Mouse (Mus musculus) heart, embryonic 10.5 days (tissue): ENCODE results near the gene Rnf130. TPM values are rescaled to one million over a fixed set of nuclear protein-coding genes. Genes with fewer than 3 reads are reported as not detected.
A peak's percentile ranks its signal among the peaks of the same experiment; 100 is the strongest.

ENCODE experiments used
- DNase-seq: peaks from one replicate; pipeline ENCODE4 v3.0.0-alpha.2; 2017; ENCODE audit warnings: low spot score
- H3K27ac ChIP-seq: fragments of 300-500 bp; sonication (generic); 2 replicates; pipeline ENCODE4 v1.5.1; 2016; ENCODE audit warnings: mild to moderate bottlenecking
- H3K27me3 ChIP-seq: fragments of 300-500 bp; sonication (generic); 2 replicates; pipeline ENCODE4 v1.6.1; 2016; ENCODE audit warnings: mild to moderate bottlenecking; ENCODE audit not compliant: poor library complexity, insufficient read depth, severe bottlenecking
- H3K36me3 ChIP-seq: fragments of 300-500 bp; sonication (generic); 2 replicates; pipeline ENCODE4 v1.6.1; 2016; ENCODE audit warnings: mild to moderate bottlenecking, moderate library complexity
- H3K4me1 ChIP-seq: fragments of 300-500 bp; sonication (generic); 2 replicates; pipeline ENCODE4 v1.6.1; 2016; ENCODE audit warnings: mild to moderate bottlenecking
- H3K4me3 ChIP-seq: fragments of 300-500 bp; sonication (generic); 2 replicates; pipeline ENCODE4 v1.5.1; 2016; ENCODE audit warnings: mild to moderate bottlenecking, moderate library complexity
- H3K9me3 ChIP-seq: fragments of 300-500 bp; sonication (generic); 2 replicates; pipeline ENCODE4 v1.6.1; 2016; ENCODE audit warnings: mild to moderate bottlenecking, moderate library complexity
- WGBS: fragments of 180-500 bp; shearing (Covaris S2); methylation state at CpG from one replicate; pipeline ENCODE4 v1.1.7; 2016; 5-methylcytosine and 5-hydroxymethylcytosine counted together
- polyA plus RNA-seq: library from polyadenylated mRNA; unstranded; fragments of >200 nt; fragmentation: Nextera tagmentation; extraction: Ambion mirVana; gene quantifications from 2 replicates; pipeline ENCODE4 v1.2.1, GENCODE M21; 2016

The Rnf130 gene
- polyA plus RNA-seq, 1 experiment from 2014 or later: 31.6 TPM

DNA sequence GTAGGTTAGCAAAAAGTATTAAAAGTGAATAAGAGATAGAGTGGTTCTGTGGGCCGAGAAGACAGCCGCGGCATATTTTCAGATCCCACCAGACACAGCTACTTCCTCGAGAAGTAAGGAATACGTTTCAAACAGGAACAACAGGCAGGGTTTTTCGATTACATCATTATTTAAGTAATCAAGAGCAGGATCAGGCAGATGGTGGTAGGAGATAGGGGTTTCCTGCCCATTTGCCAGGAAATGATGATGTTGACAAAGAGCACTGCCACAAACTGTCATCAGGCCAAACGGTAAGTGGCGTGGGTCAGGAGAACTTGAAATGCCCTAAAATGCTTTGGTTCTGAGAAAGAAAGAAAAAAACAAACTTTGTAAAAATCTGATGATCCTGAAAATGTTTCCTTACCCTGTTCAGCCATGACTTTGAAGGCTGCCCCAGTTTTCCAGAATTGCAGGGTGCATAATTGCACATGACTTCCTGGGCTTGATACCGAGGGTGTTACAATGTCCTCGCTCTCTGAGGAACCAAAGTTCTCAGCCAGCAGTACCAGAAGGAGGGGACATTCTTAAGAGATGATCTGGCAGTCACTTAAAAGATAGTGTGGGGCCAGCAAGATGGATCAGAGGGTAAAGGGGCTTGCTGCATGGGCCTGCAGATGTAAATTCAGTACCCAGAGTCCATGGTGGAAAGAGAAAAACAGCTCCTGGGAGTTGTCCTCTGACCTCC, 109.2 kb downstream of the Rnf130 start:
- Histone ChIP-seq H3K27ac (no peak overlapping the region), H3K36me3 (peaks cover 33% of the 10 kb centered on the region), H3K4me1 (peaks cover 34% of the 10 kb centered on the region), H3K27me3 (no peaks in the 10 kb centered on the region), H3K4me3 (no peak overlapping the region), H3K9me3 (no peaks in the 10 kb centered on the region)
- no peak for DNase-seq
- WGBS: 57% methylated on average over 10 of the region's 10 CpGs

DNA sequence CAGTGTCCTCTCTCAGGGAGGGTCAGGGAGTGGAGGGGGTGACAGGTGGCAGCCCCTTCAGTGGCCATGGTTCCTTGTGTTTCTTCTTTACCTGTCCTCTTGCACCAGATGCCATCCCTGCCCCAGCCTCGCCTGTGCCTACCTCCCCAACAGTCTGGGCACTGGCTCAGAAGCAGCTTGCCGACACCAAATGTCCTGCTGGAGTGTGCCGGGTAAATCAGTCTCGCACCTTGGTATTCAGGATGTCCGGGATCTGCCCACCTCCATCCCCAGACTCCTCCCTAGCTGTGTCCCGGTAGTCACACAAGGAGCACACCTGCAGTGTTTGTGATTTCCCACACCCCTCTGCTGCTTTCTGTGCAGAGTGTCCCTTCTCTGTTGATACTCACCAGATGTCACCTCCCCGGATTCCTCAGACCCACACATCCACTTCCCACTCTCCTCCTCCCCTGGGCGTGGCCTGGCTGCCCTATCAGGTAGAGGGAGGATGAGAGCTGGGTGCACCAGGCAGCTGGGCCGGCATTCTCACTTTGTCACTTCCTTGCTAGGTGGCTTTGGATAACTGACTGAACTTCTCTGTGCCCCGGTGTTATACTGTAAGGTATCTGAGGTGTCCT, 113.2 kb downstream of the Rnf130 start:
- Histone ChIP-seq H3K36me3 (peaks cover 71% of the 10 kb centered on the region), H3K27ac (no peak overlapping the region), H3K4me3 (no peak overlapping the region), H3K9me3 (no peaks in the 10 kb centered on the region), H3K4me1 (peaks cover 9% of the 10 kb centered on the region; the same call in 1 of the 2 replicates), H3K27me3 (no peaks in the 10 kb centered on the region)
- no peak for DNase-seq
- WGBS: 45% methylated on average over 10 of the region's 10 CpGs

DNA sequence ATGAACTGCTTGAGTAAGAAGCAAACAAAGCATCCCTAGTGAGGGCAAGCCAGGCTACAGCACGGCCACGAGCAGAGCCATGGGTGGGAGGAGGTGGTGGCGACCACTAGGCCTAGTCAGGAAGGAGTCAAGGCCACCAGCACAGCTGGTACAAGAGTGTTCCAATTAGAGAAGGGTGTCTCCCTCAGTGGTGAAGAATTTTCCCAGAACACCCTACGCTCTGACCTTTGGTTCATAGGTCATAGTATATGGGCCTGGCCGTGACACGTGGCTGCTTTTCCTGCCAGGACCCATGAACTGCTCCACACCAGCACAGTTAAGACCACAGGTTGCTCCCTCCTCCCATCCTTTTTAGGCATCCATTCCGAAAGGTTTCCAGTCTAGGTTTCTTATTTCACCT, 114.4 kb downstream of the Rnf130 start:
- no peak for DNase-seq
- peaks cover 3% of the 10 kb centered on the region; the same call in 1 of the 2 replicates for H3K4me1 ChIP-seq
- WGBS: 78% methylated on average over 7 of the region's 7 CpGs
- H3K9me3 ChIP-seq: no peaks in the 10 kb centered on the region
- H3K27ac ChIP-seq: no peak overlapping the region
- H3K4me3 ChIP-seq: no peak overlapping the region
- H3K36me3 ChIP-seq: peaks cover 81% of the 10 kb centered on the region
- no peaks in the 10 kb centered on the region for H3K27me3 ChIP-seq

- WGBS: 85% methylated on average over 3 of the region's 3 CpGs
- Histone ChIP-seq H3K36me3 (peaks cover 85% of the 10 kb centered on the region), H3K27me3 (no peaks in the 10 kb centered on the region)
These were observed 120.4 kb downstream of the Rnf130 start for GRCm38 (mm10) chr11:50145529-50145928.

GRCm38 (mm10) chr11:50146121-50146520, 121.0 kb downstream of the Rnf130 start:
- 95% methylated on average over 13 of the region's 13 CpGs for WGBS
- Histone ChIP-seq H3K27ac (no peak overlapping the region), H3K36me3 (peaks cover 85% of the 10 kb centered on the region), H3K4me1 (peaks cover 11% of the 10 kb centered on the region), H3K9me3 (no peaks in the 10 kb centered on the region), H3K4me3 (no peak overlapping the region), H3K27me3 (no peaks in the 10 kb centered on the region)
- DNase-seq: no peak

More at GRCm38 (mm10) chr11:50145529-50145928, 120.4 kb downstream of the Rnf130 start:
- H3K4me1 ChIP-seq: peaks cover 11% of the 10 kb centered on the region
- no peak for DNase-seq
- H3K9me3 ChIP-seq: no peaks in the 10 kb centered on the region
- no peak overlapping the region for H3K27ac ChIP-seq
- H3K4me3 ChIP-seq: no peak overlapping the region

- H3K4me1 ChIP-seq: peaks cover 11% of the 10 kb centered on the region
- no peaks in the 10 kb centered on the region for H3K27me3 ChIP-seq
- DNase-seq: no peak
- H3K36me3 ChIP-seq: peaks cover 86% of the 10 kb centered on the region
- peak overlapping the region; percentile 43; the same call in 1 of the 2 replicates for H3K27ac ChIP-seq
- WGBS: 62% methylated on average over 9 of the region's 9 CpGs
- no peaks in the 10 kb centered on the region for H3K9me3 ChIP-seq
- H3K4me3 ChIP-seq: no peak overlapping the region
These were observed 122.3 kb downstream of the Rnf130 start for GRCm38 (mm10) chr11:50147267-50147957.

DNA sequence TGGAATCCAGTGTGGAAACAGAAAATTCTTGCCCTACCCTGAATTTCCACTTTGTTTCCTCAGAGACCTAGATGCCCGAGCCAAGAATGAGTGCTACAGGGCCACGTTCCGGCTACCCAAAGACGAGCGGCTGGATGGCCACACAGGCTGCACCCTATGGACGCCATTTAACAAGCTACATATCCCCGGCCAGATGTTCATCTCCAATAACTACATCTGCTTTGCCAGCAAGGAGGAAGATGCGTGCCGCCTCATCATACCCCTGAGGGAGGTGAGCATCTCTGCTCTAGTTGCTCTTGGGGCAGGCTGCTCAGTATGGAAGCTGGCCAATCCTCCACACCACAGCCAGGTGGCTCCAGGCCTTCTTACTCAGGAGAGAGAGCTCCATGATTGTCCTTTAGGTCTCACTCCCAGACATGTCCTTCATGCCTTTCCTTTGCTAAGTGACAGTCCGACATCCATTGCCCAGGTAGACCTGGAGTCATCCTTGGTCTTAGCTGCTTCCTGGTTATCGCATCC, 122.9 kb downstream of the Rnf130 start:
- H3K4me3 ChIP-seq: no peak overlapping the region
- peak overlapping the region; percentile 43; the same call in 1 of the 2 replicates for H3K27ac ChIP-seq
- H3K36me3 ChIP-seq: peaks cover 86% of the 10 kb centered on the region

DNA sequence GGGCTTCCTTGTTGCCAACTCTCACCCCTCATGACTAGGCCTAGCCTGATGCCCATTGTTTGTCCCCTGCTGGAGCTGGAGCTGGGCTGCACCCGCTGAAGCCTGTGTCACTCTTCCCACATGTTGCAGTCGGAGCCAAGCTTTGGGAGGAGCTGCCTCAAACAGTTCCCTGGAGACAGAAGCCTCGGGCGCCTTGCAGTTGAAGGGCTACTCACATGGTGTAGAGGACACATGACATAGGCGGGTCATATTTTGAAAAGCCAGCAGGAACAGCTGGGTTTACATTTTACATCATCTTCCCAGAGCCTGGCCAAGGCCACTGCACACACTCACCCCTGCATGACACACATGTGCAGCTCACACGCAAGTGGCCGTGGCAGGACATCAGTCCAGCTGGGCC, 124.1 kb downstream of the Rnf130 start:
- DNase-seq: no peak
- H3K9me3 ChIP-seq: no peaks in the 10 kb centered on the region
- H3K4me3 ChIP-seq: no peak overlapping the region
- peaks cover 17% of the 10 kb centered on the region for H3K4me1 ChIP-seq
- no peak overlapping the region for H3K27ac ChIP-seq
- WGBS: 86% methylated on average over 7 of the region's 7 CpGs
- no peaks in the 10 kb centered on the region for H3K27me3 ChIP-seq
- peaks cover 87% of the 10 kb centered on the region for H3K36me3 ChIP-seq

More for the DNA sequence above, 122.9 kb downstream of the Rnf130 start:
- Histone ChIP-seq H3K27me3 (no peaks in the 10 kb centered on the region), H3K4me1 (peaks cover 11% of the 10 kb centered on the region), H3K9me3 (no peaks in the 10 kb centered on the region)
- 91% methylated on average over 11 of the region's 11 CpGs for WGBS
- no peak for DNase-seq

GRCm38 (mm10) chr11:50149603-50150150, 124.5 kb downstream of the Rnf130 start:
- peaks cover 89% of the 10 kb centered on the region for H3K36me3 ChIP-seq
- H3K4me1 ChIP-seq: peaks cover 19% of the 10 kb centered on the region
- DNase-seq: no peak
- H3K27me3 ChIP-seq: no peaks in the 10 kb centered on the region
- no peaks in the 10 kb centered on the region for H3K9me3 ChIP-seq
- H3K4me3 ChIP-seq: no peak overlapping the region
- H3K27ac ChIP-seq: no peak overlapping the region
- WGBS: 78% methylated on average over 9 of the region's 9 CpGs

- 85% methylated on average over 3 of the region's 3 CpGs for WGBS
- Histone ChIP-seq H3K4me3 (no peak overlapping the region), H3K36me3 (peaks cover 88% of the 10 kb centered on the region), H3K27ac (no peak overlapping the region), H3K27me3 (no peaks in the 10 kb centered on the region), H3K9me3 (no peaks in the 10 kb centered on the region), H3K4me1 (peaks cover 25% of the 10 kb centered on the region)
- no peak for DNase-seq
These were observed 126.2 kb downstream of the Rnf130 start for GRCm38 (mm10) chr11:50151374-50151773.

GRCm38 (mm10) chr11:50154166-50154565, 129.0 kb downstream of the Rnf130 start:
- peaks cover 97% of the 10 kb centered on the region for H3K36me3 ChIP-seq
- 74% methylated on average over 9 of the region's 9 CpGs for WGBS
- H3K27me3 ChIP-seq: no peaks in the 10 kb centered on the region
- H3K9me3 ChIP-seq: no peaks in the 10 kb centered on the region
- H3K4me3 ChIP-seq: no peak overlapping the region
- H3K4me1 ChIP-seq: peaks cover 14% of the 10 kb centered on the region; the same call in 1 of the 2 replicates
- DNase-seq: no peak
- no peak overlapping the region for H3K27ac ChIP-seq
